Mouse (Mus musculus): ENCODE results near the gene Prr29.

The Prr29 gene

GRCm38 (mm10) chr11:106365366-106365765 is at the start of gene Prr29:
TSS of gene Prr29 (plus strand) at chr11:106365472.
- 68% methylated on average over 10 of the region's 10 CpGs for WGBS

- 91% methylated on average over 1 of the region's 1 CpGs for WGBS
Observed at GRCm38 (mm10) chr11:106316416-106316815, 48.9 kb upstream of the Prr29 start.

GRCm38 (mm10) chr11:106317801-106318200 is 47.5 kb upstream of the Prr29 start:
- 76% methylated on average over 7 of the region's 7 CpGs for WGBS

GRCm38 (mm10) chr11:106318406-106319366 is 46.6 kb upstream of the Prr29 start:
- 58% methylated on average over 21 of the region's 21 CpGs for WGBS

- 69% methylated on average over 5 of the region's 5 CpGs for WGBS
Observed at GRCm38 (mm10) chr11:106324858-106325257, 40.4 kb upstream of the Prr29 start.

- WGBS, result 76% methylated on average over 8 of the region's 8 CpGs
Observed at GRCm38 (mm10) chr11:106325566-106326206, 39.6 kb upstream of the Prr29 start.

- WGBS, result 91% methylated on average over 8 of the region's 8 CpGs
Observed at GRCm38 (mm10) chr11:106326475-106326874, 38.8 kb upstream of the Prr29 start.

- WGBS, result 72% methylated on average over 5 of the region's 5 CpGs
Observed at GRCm38 (mm10) chr11:106328521-106328920, 36.8 kb upstream of the Prr29 start.

- WGBS, result 63% methylated on average over 6 of the region's 6 CpGs
Observed at GRCm38 (mm10) chr11:106329128-106329527, 36.1 kb upstream of the Prr29 start.

- 60% methylated on average over 7 of the region's 7 CpGs for WGBS
Observed at GRCm38 (mm10) chr11:106329682-106330081, 35.6 kb upstream of the Prr29 start.

- 51% methylated on average over 4 of the region's 4 CpGs for WGBS
Observed at GRCm38 (mm10) chr11:106332458-106332857, 32.8 kb upstream of the Prr29 start.

- 23% methylated on average over 2 of the region's 2 CpGs for WGBS
Observed at GRCm38 (mm10) chr11:106334066-106334465, 31.2 kb upstream of the Prr29 start.

GRCm38 (mm10) chr11:106338029-106338428 is 27.2 kb upstream of the Prr29 start:
- WGBS, result 82% methylated on average over 5 of the region's 5 CpGs

GRCm38 (mm10) chr11:106338870-106339269 is 26.4 kb upstream of the Prr29 start:
- WGBS, result 71% methylated on average over 7 of the region's 7 CpGs

- WGBS, result 91% methylated on average over 4 of the region's 4 CpGs
Observed at GRCm38 (mm10) chr11:106339323-106339722, 25.9 kb upstream of the Prr29 start.

GRCm38 (mm10) chr11:106340990-106341520 is 24.2 kb upstream of the Prr29 start:
- WGBS, result 76% methylated on average over 9 of the region's 9 CpGs

GRCm38 (mm10) chr11:106344910-106345309 is 20.4 kb upstream of the Prr29 start:
- 50% methylated on average over 6 of the region's 6 CpGs for WGBS

- WGBS, result 83% methylated on average over 6 of the region's 6 CpGs
Observed at GRCm38 (mm10) chr11:106349772-106350171, 15.5 kb upstream of the Prr29 start.

- WGBS, result 87% methylated on average over 5 of the region's 5 CpGs
Observed at GRCm38 (mm10) chr11:106350853-106351252, 14.4 kb upstream of the Prr29 start.

- 75% methylated on average over 3 of the region's 3 CpGs for WGBS
Observed at GRCm38 (mm10) chr11:106351253-106351652, 14.0 kb upstream of the Prr29 start.

- 78% methylated on average over 4 of the region's 4 CpGs for WGBS
Observed at GRCm38 (mm10) chr11:106351941-106352340, 13.3 kb upstream of the Prr29 start.

- WGBS, result 89% methylated on average over 12 of the region's 12 CpGs
Observed at GRCm38 (mm10) chr11:106353188-106353587, 12.1 kb upstream of the Prr29 start, which contains the start of gene Scn4a. TSS of gene Scn4a (minus strand) at chr11:106353288.
